Mouse (Mus musculus) adrenal gland, adult (tissue): Measurements from ENCODE around the gene Pphln1.

Experiments used
- DNase-seq, 2 experiments: peaks; one replicate each; pipeline ENCODE4 v3.0.0; 2022 to 2023; ENCODE audit warnings: low spot score in 1 of 2; ENCODE audit not compliant: inconsistent age in 2 of 2

Pphln1 gene

DNA sequence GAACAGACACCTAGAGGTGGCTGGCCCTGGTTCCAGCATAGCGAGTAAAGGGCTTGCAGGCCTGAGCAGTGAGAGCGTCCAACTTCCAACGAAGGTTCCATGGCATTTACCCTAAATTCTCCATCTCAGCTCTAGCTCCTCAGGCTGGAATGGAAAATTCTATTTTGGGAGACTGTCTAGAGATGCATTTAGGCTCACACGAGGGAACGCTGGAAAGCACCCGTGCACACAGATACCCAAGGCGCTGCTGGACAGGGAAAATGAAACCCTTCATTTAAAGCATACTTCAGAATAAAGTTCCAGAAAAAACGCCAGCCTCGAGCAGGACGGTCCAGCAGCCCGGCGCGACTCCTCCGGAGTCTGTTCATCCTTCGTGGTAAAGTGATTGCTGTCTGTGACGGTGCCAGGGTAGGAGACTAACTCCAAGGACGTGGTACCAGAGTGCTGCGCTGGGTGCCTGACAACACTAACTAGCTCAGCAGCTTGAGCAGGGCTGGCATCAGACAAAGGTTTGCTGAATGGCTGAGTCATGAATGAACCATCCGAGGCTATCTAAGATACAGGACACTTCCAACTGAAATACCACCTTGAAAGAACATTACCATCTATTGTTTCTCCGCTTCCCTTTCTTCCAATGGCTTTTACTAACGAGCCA, 140.5 kb downstream of the Pphln1 start:
- peak; percentile 57 to 78 for DNase-seq

- no peak for DNase-seq
These were observed 141.3 kb downstream of the Pphln1 start for GRCm38 (mm10) chr15:93539415-93539814.
